In genomic region chr7:67371351-67371890, GRCm38 (mm10) we compare ENCODE assay signal across 8 mouse cellular contexts. TPM values are rescaled to one million over a fixed set of nuclear protein-coding genes. Genes with fewer than 3 reads are reported as not detected.
DNase-seq lines count a peak whose midpoint lies in the region; ATAC-seq and TF ChIP-seq lines count a peak whose summit lies in the region.

No protein-coding gene starts in this region.

- peak overlapping the region; percentile 97 for H3K9ac ChIP-seq in lung, embryonic 14.5 days
- H3K9ac ChIP-seq in intestine, embryonic 14.5 days (ENCODE audit: low read length), result peak overlapping the region; percentile 97

- H3K9me3 ChIP-seq in lung, embryonic 14.5 days (ENCODE audit: low read depth, low read length), result no peaks in the 10 kb centered on the region
- H3K9me3 ChIP-seq in intestine, embryonic 14.5 days (ENCODE audit: control insufficient read depth, low read length), result no peaks in the 10 kb centered on the region

- WGBS in lung, embryonic 14.5 days, result 4% methylated on average over 10 of the region's 10 CpGs
- WGBS in intestine, embryonic 14.5 days, result 7% methylated on average over 10 of the region's 10 CpGs

- H3K36me3 ChIP-seq in lung, embryonic 14.5 days (ENCODE audit: insufficient read depth), result no peaks in the 10 kb centered on the region
- H3K36me3 ChIP-seq in intestine, embryonic 14.5 days (ENCODE audit: control insufficient read depth, insufficient read depth, low read length), result no peaks in the 10 kb centered on the region

- H3K4me2 ChIP-seq in lung, embryonic 14.5 days, result peak overlapping the region; percentile 95
- peak overlapping the region; percentile 87 for H3K4me2 ChIP-seq in intestine, embryonic 14.5 days (ENCODE audit: low read length)

- DNase-seq in lung, embryonic 14.5 days, result peak; percentile 48
- DNase-seq in lung, postnatal 4 days, result no peak
- DNase-seq in c-Kit-positive CD71-positive TER-119-negative erythroid progenitor cells, embryonic 14.5 days (ENCODE audit: low read depth), result peak; percentile 25
- DNase-seq in intestine, embryonic 14.5 days (ENCODE audit: low spot score), result no peak
- peak; percentile 43 for DNase-seq in naive thymus-derived CD4-positive, alpha-beta T cell, adult 2 months (ENCODE audit: low read depth)
- no peak for DNase-seq in gastrocnemius, adult 8-10 months (ENCODE audit: low spot score in 2 of 2)
- no peak for DNase-seq in spleen, postnatal 10 days (ENCODE audit: low spot score in 2 of 2)
- DNase-seq in urinary bladder, adult 2 months (ENCODE audit: low spot score), result no peak

- no peak for ATAC-seq in lung, embryonic 14.5 days (ENCODE audit: insufficient read depth)
- ATAC-seq in intestine, embryonic 14.5 days (replicated peaks; ENCODE audit: low FRiP score, low TSS enrichment, low read depth), result no peak

- H3K27me3 ChIP-seq in lung, embryonic 14.5 days (ENCODE audit: insufficient read depth, low read length), result no peaks in the 10 kb centered on the region
- H3K27me3 ChIP-seq in intestine, embryonic 14.5 days (replicated peaks; ENCODE audit: control insufficient read depth, insufficient read depth, low read length), result no peaks in the 10 kb centered on the region

- TF ChIP-seq CTCF in lung, embryonic 14.5 days (IDR thresholded peaks at IDR 0.05; ENCODE audit: low read depth), result no peak

- H3K4me1 ChIP-seq in lung, embryonic 14.5 days (ENCODE audit: insufficient read depth), result peaks cover 16% of the 10 kb centered on the region; the same call in 1 of the 2 replicates
- H3K4me1 ChIP-seq in intestine, embryonic 14.5 days (replicated peaks; ENCODE audit: control insufficient read depth, insufficient read depth, low read length), result 0 out of 2 replicates have a peak, but pooled peaks cover 11% of the 10 kb centered on the region

- H3K27ac ChIP-seq in lung, embryonic 14.5 days (ENCODE audit: low read depth), result no peak overlapping the region
- no peak overlapping the region for H3K27ac ChIP-seq in intestine, embryonic 14.5 days (ENCODE audit: low read depth)

- H3K4me3 ChIP-seq in lung, embryonic 14.5 days (ENCODE audit: low read depth, low read length), result peak overlapping the region; percentile 92
- peak overlapping the region; percentile 83 for H3K4me3 ChIP-seq in intestine, embryonic 14.5 days (ENCODE audit: low read depth, low read length)

RNA-seq across cellular contexts. Expression of gene Mef2a, which starts 1.2 kb away (rescaled TPM):
- 51.6 and 55.5 TPM in 2 replicates for polyA plus RNA-seq in lung, embryonic 14.5 days (2014; fragmentation: Nextera tagmentation; extraction: Ambion mirVana)
- polyA plus RNA-seq in intestine, embryonic 14.5 days (2014; fragmentation: Nextera tagmentation; extraction: Ambion mirVana), result 35.3 and 38.3 TPM in 2 replicates
- total RNA-seq in gastrocnemius, adult 8-10 months (2022), result 100 to 1,000 TPM in 3 of 4 experiments, 10 to 100 TPM in 1; 91.0 to 102 (median 101) TPM
- polyA plus RNA-seq in urinary bladder, adult 2 months (2012; rRNA removed), result 43.4 and 49.6 TPM in 2 replicates

Comparison
In these comparisons a context has a peak if more than half of its experiments do, and no peak if none do; other contexts are left out.
1. DNase-seq: peak in lung, embryonic 14.5 days (single experiment), c-Kit-positive CD71-positive TER-119-negative erythroid progenitor cells, embryonic 14.5 days (single experiment) and naive thymus-derived CD4-positive, alpha-beta T cell, adult 2 months (single experiment); none in lung, postnatal 4 days (0 of 2), intestine, embryonic 14.5 days (single experiment), gastrocnemius, adult 8-10 months (0 of 2), spleen, postnatal 10 days (0 of 2) and urinary bladder, adult 2 months (single experiment).